Mouse (Mus musculus): ENCODE measurements at regions not wholly inside any gene's neighbourhood (a gene's known extent, or its start where the extent isn't known, plus 50 kb on each side); places are given as distances from the start of the nearest gene placed in this dataset.

- no peak for DNase-seq (ENCODE audit: low spot score in 2 of 2)
Measured at GRCm38 (mm10) chr4:10604513-10604912, 269.8 kb upstream of the 2610301B20Rik start.

- DNase-seq (ENCODE audit: low spot score in 2 of 2): no peak
Measured at GRCm38 (mm10) chr4:10607855-10608576, 266.3 kb upstream of the 2610301B20Rik start.

DNA sequence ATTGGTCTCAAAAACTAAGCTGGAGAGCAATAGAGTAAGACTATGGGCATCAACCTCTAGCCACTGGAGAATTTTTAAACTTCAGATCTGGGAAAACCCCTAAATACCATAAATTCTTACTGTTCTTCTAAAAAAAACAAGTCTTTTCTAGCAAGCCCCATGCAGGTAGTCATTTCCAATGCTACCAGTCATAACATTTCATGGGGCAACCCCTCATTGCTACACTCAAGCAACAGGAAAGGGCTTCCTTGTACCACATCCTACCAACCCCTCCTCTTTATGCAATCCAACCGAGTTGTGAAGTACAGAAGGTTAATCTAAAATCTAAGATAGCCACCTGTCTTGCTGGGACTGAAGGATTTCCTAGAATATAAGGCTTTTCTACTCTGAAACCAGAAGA is 263.5 kb upstream of the 2610301B20Rik start:
- no peak for DNase-seq (ENCODE audit: low spot score in 2 of 2)

Measured in gastrocnemius, adult 8-10 months (tissue).